Comparison of ENCODE assay signal across 22 mouse cellular contexts in genomic region chr5:32424464-32424863, GRCm38 (mm10). TPM values are rescaled to one million over a fixed set of nuclear protein-coding genes. Genes with fewer than 3 reads are reported as not detected.
DNase-seq lines count a peak whose midpoint lies in the region; ATAC-seq and TF ChIP-seq lines count a peak whose summit lies in the region.
"Had no signal": no experiment of that assay in that cellular context is flagged by ENCODE, and none has a peak within 500 bp of the region (broad histone marks: within the 10 kb centered on the region; RNA-seq: fewer than 3 reads in every experiment).

No protein-coding gene starts in this region.

- H3K9ac ChIP-seq in kidney, embryonic 15.5 days, result no peak overlapping the region
- H3K9ac ChIP-seq: forebrain, embryonic 13.5 days; hindbrain, embryonic 13.5 days had no signal

- 71% methylated on average over 8 of the region's 8 CpGs for WGBS in kidney, embryonic 15.5 days

- H3ac ChIP-seq in myocyte (ENCODE audit: control insufficient read depth, insufficient read length), result no peak overlapping the region

- H3K27me3 ChIP-seq in kidney, embryonic 15.5 days, result no peaks in the 10 kb centered on the region
- H3K27me3 ChIP-seq in myocyte (ENCODE audit: control insufficient read depth, insufficient read depth, insufficient read length), result no peaks in the 10 kb centered on the region
- H3K27me3 ChIP-seq: forebrain, embryonic 13.5 days; hindbrain, embryonic 13.5 days had no signal

- peaks cover 25% of the 10 kb centered on the region for H3K4me1 ChIP-seq in kidney, embryonic 15.5 days

- DNase-seq in heart, adult 11 months, result peak; percentile 85
- no peak for DNase-seq in heart, adult 18-20 months
- no peak for DNase-seq in kidney, postnatal 14 days
- peak; percentile 54 for DNase-seq in 3T3-L1 (ENCODE audit: low read depth, low spot score)
- no peak for DNase-seq in cerebellum, adult 18-20 months
- DNase-seq: adrenal gland, adult 8-10 months; adrenal gland, postnatal 25 days; cerebellum, adult 11-12 months; cerebellum, adult 9-10 months; cerebellum, postnatal 14 days; gastrocnemius, postnatal 14 days had no signal

- peak overlapping the region; percentile 51; the same call in 1 of the 2 replicates for H3K4me2 ChIP-seq in kidney, embryonic 15.5 days
- peak overlapping the region; percentile 79 for H3K4me2 ChIP-seq in myocyte (ENCODE audit: low read depth)
- H3K4me2 ChIP-seq: forebrain, embryonic 13.5 days; heart, embryonic 11.5 days; hindbrain, embryonic 13.5 days had no signal

- no peaks in the 10 kb centered on the region for H3K36me3 ChIP-seq in kidney, embryonic 15.5 days
- H3K36me3 ChIP-seq in myocyte (ENCODE audit: control insufficient read depth, insufficient read depth), result no peaks in the 10 kb centered on the region
- H3K36me3 ChIP-seq: forebrain, embryonic 10.5 days; hindbrain, embryonic 13.5 days had no signal

- ATAC-seq in kidney, embryonic 15.5 days (replicated peaks; ENCODE audit: low FRiP score), result 0 out of 2 replicates have a peak, but pooled peaks have one; percentile 23
- ATAC-seq: activated CD4-positive, CD25-positive, alpha-beta regulatory T cell, adult 4 months; CD4-positive, CD25-positive, alpha-beta regulatory T cell, adult 4 months; forebrain, embryonic 13.5 days; forebrain, embryonic 16.5 days; hindbrain, postnatal 0 days; inflammation-experienced regulatory T-cells, adult 6 months had no signal

- no peaks in the 10 kb centered on the region for H3K9me3 ChIP-seq in kidney, embryonic 15.5 days (replicated peaks)
- H3K9me3 ChIP-seq: forebrain, embryonic 10.5 days; forebrain, embryonic 13.5 days; hindbrain, embryonic 13.5 days had no signal

- no peaks in the 10 kb centered on the region for H3K79me2 ChIP-seq in myocyte (ENCODE audit: control insufficient read depth, insufficient read depth)

- H3K4me3 ChIP-seq in kidney, embryonic 15.5 days (replicated peaks), result 0 out of 2 replicates have a peak overlapping the region, but pooled peaks have one; percentile 3
- H3K4me3 ChIP-seq in myocyte, result no peak overlapping the region
- H3K4me3 ChIP-seq: forebrain, embryonic 10.5 days; forebrain, embryonic 13.5 days; hindbrain, embryonic 13.5 days had no signal

- H3K27ac ChIP-seq in kidney, embryonic 15.5 days, result peak overlapping the region; percentile 4; the same call in 1 of the 2 replicates
- H3K27ac ChIP-seq: forebrain, embryonic 13.5 days; hindbrain, embryonic 13.5 days; hindbrain, postnatal 0 days had no signal

- TF ChIP-seq POLR2A in myocyte (IDR thresholded peaks at IDR 0.05; ENCODE audit: insufficient read length, low read depth), result no peak

TF ChIP-seq in myocyte, 11 proteins besides CTCF, POLR2A, EP300 and RAD21:
- TF ChIP-seq CEBPB (IDR thresholded peaks at IDR 0.05; ENCODE audit: insufficient read depth, poor library complexity, severe bottlenecking), result no peak
- TF ChIP-seq POLR2AphosphoS2 (IDR thresholded peaks at IDR 0.05; ENCODE audit: insufficient read length, low read depth), result no peak
- no peak for TF ChIP-seq TCF12 (IDR thresholded peaks at IDR 0.05; ENCODE audit: insufficient read depth, poor library complexity, severe bottlenecking)
- no peak for TF ChIP-seq SRF (IDR thresholded peaks at IDR 0.05; ENCODE audit: control insufficient read depth, insufficient read length, low read depth)
- no peak for TF ChIP-seq MYOG (IDR thresholded peaks at IDR 0.05; ENCODE audit: control insufficient read depth in 1 of 3, insufficient read depth in 1 of 3, insufficient read length in 2 of 3, low read depth in 2 of 3)
- TF ChIP-seq MAX (IDR thresholded peaks at IDR 0.05; ENCODE audit: low read depth), result no peak
- no peak for TF ChIP-seq MYOD1 (IDR thresholded peaks at IDR 0.05; ENCODE audit: control insufficient read depth in 1 of 3, insufficient read length in 2 of 3, low read depth in 2 of 3)
- no peak for TF ChIP-seq REST (IDR thresholded peaks at IDR 0.05; ENCODE audit: insufficient read depth, insufficient read length)
- TF ChIP-seq E2F4 (IDR thresholded peaks at IDR 0.05; ENCODE audit: insufficient read depth), result no peak
- no peak for TF ChIP-seq USF1 (IDR thresholded peaks at IDR 0.05; ENCODE audit: low read depth)
- TF ChIP-seq TCF3 (IDR thresholded peaks at IDR 0.05; ENCODE audit: insufficient read length, low read depth), result no peak
TF ChIP-seq in myocyte: peak in this region for 0.

RNA-seq across cellular contexts. Expression of gene Ppp1cb, which starts 34.2 kb away (rescaled TPM):
- total RNA-seq in heart, adult 18-20 months (2021), result 100 to 1,000 TPM; 450 to 464 TPM
- polyA plus RNA-seq in kidney, embryonic 15.5 days (2015; fragmentation: Nextera tagmentation; extraction: Ambion mirVana), result 213 and 221 TPM in 2 replicates
- polyA plus RNA-seq in myocyte (2012; fragmentation: generic; extraction: Trizol), result 62.5 TPM

Comparison
In these comparisons a context has a peak if more than half of its experiments do, and no peak if none do; other contexts are left out.
1. DNase-seq: peak in heart, adult 11 months (single experiment) and 3T3-L1 (single experiment); none in heart, adult 18-20 months (0 of 2), kidney, postnatal 14 days (single experiment) and cerebellum, adult 18-20 months (0 of 2).